In the genomic region with DNA sequence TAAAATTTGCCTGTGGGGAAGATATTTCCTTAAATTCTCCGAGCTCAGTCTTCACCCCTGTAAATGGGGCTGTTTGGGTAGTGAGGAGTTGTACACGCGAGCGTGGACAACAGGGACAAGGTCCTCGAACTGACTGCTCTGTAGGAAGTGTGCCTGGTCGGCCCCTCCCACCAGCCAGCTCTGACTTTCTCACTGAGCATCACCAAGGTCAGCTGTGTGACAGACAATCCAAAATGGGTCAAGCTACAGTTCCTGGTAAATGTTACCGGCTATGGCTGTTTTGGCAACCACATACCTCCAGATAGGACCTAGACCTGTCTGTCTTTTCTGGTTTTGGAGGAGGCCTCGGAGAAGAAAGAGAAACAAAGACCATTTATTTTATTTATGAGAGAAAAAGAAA, we compare ENCODE assay signal across 22 mouse cellular contexts. TPM values are rescaled to one million over a fixed set of nuclear protein-coding genes. Genes with fewer than 3 reads are reported as not detected.
"Had no signal": no experiment of that assay in that cellular context is flagged by ENCODE, and none has a peak within 500 bp of the region (broad histone marks: within the 10 kb centered on the region; RNA-seq: fewer than 3 reads in every experiment).

No protein-coding gene starts in this region.

- ATAC-seq: midbrain, embryonic 13.5 days; midbrain, embryonic 16.5 days had no signal

- H3K9ac ChIP-seq: liver, embryonic 15.5 days; lung, embryonic 15.5 days; midbrain, embryonic 13.5 days; neural tube, embryonic 13.5 days; stomach, embryonic 15.5 days had no signal

- H3K36me3 ChIP-seq: liver, embryonic 15.5 days; lung, embryonic 15.5 days; midbrain, embryonic 10.5 days; midbrain, embryonic 13.5 days; neural tube, embryonic 13.5 days; stomach, embryonic 15.5 days had no signal

- H3K9me3 ChIP-seq: liver, embryonic 15.5 days; lung, embryonic 15.5 days; midbrain, embryonic 10.5 days; midbrain, embryonic 13.5 days; neural tube, embryonic 13.5 days; stomach, embryonic 15.5 days had no signal

- H3K27ac ChIP-seq: kidney, postnatal 0 days; liver, embryonic 15.5 days; lung, embryonic 15.5 days; midbrain, embryonic 10.5 days; midbrain, embryonic 13.5 days; neural tube, embryonic 13.5 days; stomach, embryonic 15.5 days had no signal

- H3K4me3 ChIP-seq: left cerebral cortex, adult 2 months; liver, embryonic 15.5 days; lung, embryonic 15.5 days; megakaryocyte, embryonic 14.5 days; midbrain, embryonic 10.5 days; midbrain, embryonic 13.5 days; myocyte; neural tube, embryonic 13.5 days; stomach, embryonic 15.5 days had no signal

- H3K4me1 ChIP-seq: liver, embryonic 15.5 days; megakaryocyte, embryonic 14.5 days had no signal

- H3K4me2 ChIP-seq: liver, embryonic 11.5 days; liver, embryonic 15.5 days; lung, embryonic 15.5 days; midbrain, embryonic 13.5 days; neural tube, embryonic 13.5 days; stomach, embryonic 15.5 days had no signal

- DNase-seq: layer of hippocampus, postnatal 36 days; lung, adult 18-20 months; lung, postnatal 10 days; lung, postnatal 36 days; retina, postnatal 1 day; right cerebral cortex, postnatal 25 days; spleen, adult 18-20 months; thymus, postnatal 25 days had no signal

- H3K27me3 ChIP-seq: liver, embryonic 15.5 days; lung, embryonic 15.5 days; megakaryocyte, embryonic 14.5 days; midbrain, embryonic 13.5 days; stomach, embryonic 15.5 days had no signal

RNA-seq across cellular contexts. Expression of a gene that starts 6.0 kb away (rescaled TPM):
- total RNA-seq: monocyte, adult 5-6 weeks; neutrophil, adult 5-6 weeks had no signal
- polyA plus RNA-seq: myocyte had no signal
